Mouse (Mus musculus) heart, adult 2 months (tissue): ENCODE measurements around the gene Selenop. TPM values are rescaled to one million over a fixed set of nuclear protein-coding genes. Genes with fewer than 3 reads are reported as not detected.

Experiments used
- DNase-seq, 2 experiments: peaks; one replicate each; pipeline ENCODE4 v3.0.0; 2021
- H3K27ac ChIP-seq: fragments of 200-600 bp; 2 replicates; pipeline ENCODE4 v1.8.1; 2022
- H3K27me3 ChIP-seq: fragments of 200-500 bp; 2 replicates; pipeline ENCODE4 v1.6.1; 2012; ENCODE audit warnings: mild to moderate bottlenecking, low read length, inconsistent platforms, mixed read lengths; ENCODE audit not compliant: control insufficient read depth, insufficient read depth
- H3K36me3 ChIP-seq: fragments of 200-500 bp; 2 replicates; pipeline ENCODE4 v1.6.1; 2012; ENCODE audit warnings: low read length, inconsistent platforms; ENCODE audit not compliant: control insufficient read depth, insufficient read depth
- H3K4me1 ChIP-seq: fragments of 200-500 bp; 2 replicates; pipeline ENCODE4 v1.6.1; 2011; ENCODE audit warnings: low read length; ENCODE audit not compliant: control insufficient read depth, insufficient read depth
- H3K4me3 ChIP-seq: fragments of 200-600 bp; 2 replicates; pipeline ENCODE4 v1.8.1; 2022
- H3K79me2 ChIP-seq: fragments of 200-500 bp; replicated peaks from 2 replicates; pipeline ENCODE4 v1.6.1; 2012; ENCODE audit warnings: mild to moderate bottlenecking, inconsistent platforms, low read length, moderate library complexity, mixed read lengths; ENCODE audit not compliant: control insufficient read depth, insufficient read depth
- H3K9ac ChIP-seq: fragments of 200-500 bp; 2 replicates; pipeline ENCODE4 v1.6.1; 2012; ENCODE audit warnings: low read depth, mild to moderate bottlenecking, control low read depth, inconsistent platforms, low read length, mixed read lengths
- CTCF ChIP-seq: fragments of 200-600 bp; IDR thresholded peaks from 2 replicates; pipeline ENCODE4 v1.8.1; 2022; ENCODE audit warnings: antibody characterized with exemption, mild to moderate bottlenecking, moderate library complexity
- EP300 ChIP-seq: fragments of 200-500 bp; IDR thresholded peaks from 2 replicates; pipeline ENCODE4 v1.6.1; 2011; ENCODE audit warnings: low read depth, low read length, control low read depth; ENCODE audit not compliant: insufficient read depth
- POLR2A ChIP-seq: fragments of 200-500 bp; IDR thresholded peaks from 2 replicates; pipeline ENCODE4 v1.6.1; 2011; ENCODE audit warnings: mild to moderate bottlenecking, low read depth, low read length, control low read depth; ENCODE audit not compliant: insufficient read depth
- WGBS: fragments of 180-500 bp; shearing (Covaris S2); methylation state at CpG from one replicate; pipeline ENCODE4 v1.1.7; 2018; 5-methylcytosine and 5-hydroxymethylcytosine counted together
- intact Hi-C: fragments of 180-260 bp; cut with DNase I; formaldehyde crosslinking; loops from one replicate; pipeline ENCODE4 v1.15.1; 2025
- polyA plus RNA-seq: library from polyadenylated mRNA; depleted of rRNA; stranded (reverse); fragments of >200 nt; gene quantifications from 2 replicates; pipeline ENCODE4 v1.2.3, GENCODE M21; 2012
- total RNA-seq, 2 experiments: library from RNA; stranded (reverse); gene quantifications; 2 replicates each; pipeline ENCODE4 v1.2.3; 2021

The Selenop gene
- total and polyA plus RNA-seq, 3 experiments = 166 to 351 (median 319) TPM

GRCm38 (mm10) chr15:3293477-3293876, 25.1 kb downstream of the Selenop start:
- Histone ChIP-seq H3K27me3 (no peaks in the 10 kb centered on the region), H3K36me3 (no peaks in the 10 kb centered on the region), H3K4me1 (no peaks in the 10 kb centered on the region), H3K9ac (no peak overlapping the region), H3K27ac (no peak overlapping the region), H3K79me2 (no peaks in the 10 kb centered on the region), H3K4me3 (no peak overlapping the region)
- intact Hi-C loops = loop anchor here (10.0 kb wide), 2 partner anchors 641 to 751 kb away; no protein-coding TSS in a partner anchor
- DNase-seq = no peak
- 52% methylated on average over 1 of the region's 1 CpGs for WGBS
- TF ChIP-seq CTCF (no peak), EP300 (no peak), POLR2A (no peak)

GRCm38 (mm10) chr15:3295986-3296385, 27.6 kb downstream of the Selenop start:
- DNase-seq = no peak
- no peaks in the 10 kb centered on the region for H3K36me3 ChIP-seq
- TF ChIP-seq EP300 (no peak), CTCF (peak; percentile 62), POLR2A (no peak)
- no peaks in the 10 kb centered on the region for H3K27me3 ChIP-seq
- intact Hi-C loops = loop anchor here (5.0 to 10.0 kb wide), 3 partner anchors 286 to 749 kb away; partner anchors contain the start of gene Ghr
- H3K4me3 ChIP-seq = no peak overlapping the region
- no peak overlapping the region for H3K27ac ChIP-seq
- WGBS = 76% methylated on average over 1 of the region's 1 CpGs
- H3K79me2 ChIP-seq = no peaks in the 10 kb centered on the region
- no peaks in the 10 kb centered on the region for H3K4me1 ChIP-seq
- no peak overlapping the region for H3K9ac ChIP-seq

- intact Hi-C loops = loop anchor here (5.0 to 10.0 kb wide), 3 partner anchors 285 to 747 kb away; partner anchors contain the start of gene Ghr
- no peak overlapping the region for H3K27ac ChIP-seq
- TF ChIP-seq EP300 (no peak), POLR2A (no peak), CTCF (no peak)
- no peaks in the 10 kb centered on the region for H3K79me2 ChIP-seq
- H3K36me3 ChIP-seq = no peaks in the 10 kb centered on the region
- DNase-seq = no peak
- no peak overlapping the region for H3K4me3 ChIP-seq
- WGBS = 72% methylated on average over 8 of the region's 8 CpGs
- no peaks in the 10 kb centered on the region for H3K27me3 ChIP-seq
- H3K4me1 ChIP-seq = no peaks in the 10 kb centered on the region
- no peak overlapping the region for H3K9ac ChIP-seq
Measured at GRCm38 (mm10) chr15:3297615-3298014, 29.3 kb downstream of the Selenop start.

GRCm38 (mm10) chr15:3300361-3301100, 32.2 kb downstream of the Selenop start:
- no peak for DNase-seq
- H3K36me3 ChIP-seq = no peaks in the 10 kb centered on the region
- H3K9ac ChIP-seq = no peak overlapping the region
- TF ChIP-seq EP300 = no peak
- TF ChIP-seq CTCF = no peak
- TF ChIP-seq POLR2A = no peak
- WGBS = 88% methylated on average over 4 of the region's 4 CpGs
- H3K27me3 ChIP-seq = no peaks in the 10 kb centered on the region
- no peaks in the 10 kb centered on the region for H3K4me1 ChIP-seq
- H3K4me3 ChIP-seq = no peak overlapping the region
- H3K79me2 ChIP-seq = no peaks in the 10 kb centered on the region
- intact Hi-C loops = no loop called here
- no peak overlapping the region for H3K27ac ChIP-seq

- intact Hi-C loops = no loop called here
- DNase-seq = no peak
- TF ChIP-seq EP300 = no peak
- no peak for TF ChIP-seq POLR2A
- no peak for TF ChIP-seq CTCF
Measured at GRCm38 (mm10) chr15:3303426-3303825, 35.1 kb downstream of the Selenop start, which contains the start of gene Ccdc152. TSS of gene Ccdc152 (minus strand) at chr15:3303526.

GRCm38 (mm10) chr15:3309856-3310255, 41.5 kb downstream of the Selenop start:
- 91% methylated on average over 3 of the region's 3 CpGs for WGBS

More at GRCm38 (mm10) chr15:3303426-3303825, 35.1 kb downstream of the Selenop start, which contains the start of gene Ccdc152:
- H3K4me1 ChIP-seq = no peaks in the 10 kb centered on the region
- H3K79me2 ChIP-seq = no peaks in the 10 kb centered on the region
- H3K36me3 ChIP-seq = no peaks in the 10 kb centered on the region
- H3K27me3 ChIP-seq = no peaks in the 10 kb centered on the region
- no peak within 1 kb of the TSS for H3K4me3 ChIP-seq
- 92% methylated on average over 12 of the region's 12 CpGs for WGBS
- no peak within 1 kb of the TSS for H3K9ac ChIP-seq
- no peak within 1 kb of the TSS for H3K27ac ChIP-seq

More at GRCm38 (mm10) chr15:3309856-3310255, 41.5 kb downstream of the Selenop start:
- no peak for TF ChIP-seq CTCF
- no peak for TF ChIP-seq POLR2A
- no peak overlapping the region for H3K9ac ChIP-seq
- H3K4me3 ChIP-seq = no peak overlapping the region
- no peaks in the 10 kb centered on the region for H3K27me3 ChIP-seq
- DNase-seq = no peak
- H3K4me1 ChIP-seq = no peaks in the 10 kb centered on the region
- H3K79me2 ChIP-seq = no peaks in the 10 kb centered on the region
- peaks cover 3% of the 10 kb centered on the region; the same call in 1 of the 2 replicates for H3K36me3 ChIP-seq
- no peak overlapping the region for H3K27ac ChIP-seq
- intact Hi-C loops = no loop called here
